28 mouse cellular contexts compared by ENCODE assay signal in genomic region chr9:61388214-61388613, GRCm38 (mm10). TPM values are rescaled to one million over a fixed set of nuclear protein-coding genes. Genes with fewer than 3 reads are reported as not detected.
A peak's percentile ranks its signal among the peaks of the same experiment; 100 is the strongest.
DNase-seq lines count a peak whose midpoint lies in the region; ATAC-seq and TF ChIP-seq lines count a peak whose summit lies in the region.
"Had no signal": no experiment of that assay in that cellular context is flagged by ENCODE, and none has a peak within 500 bp of the region (broad histone marks: within the 10 kb centered on the region; RNA-seq: fewer than 3 reads in every experiment).

No protein-coding gene starts in this region.

- WGBS in hindbrain, embryonic 12.5 days = 56% methylated on average over 12 of the region's 12 CpGs
- WGBS in hindbrain, postnatal 0 days = 59% methylated on average over 12 of the region's 12 CpGs
- WGBS in kidney, postnatal 0 days = 53% methylated on average over 12 of the region's 12 CpGs
- WGBS in midbrain, embryonic 13.5 days = 38% methylated on average over 12 of the region's 12 CpGs
- WGBS in midbrain, embryonic 16.5 days = 45% methylated on average over 12 of the region's 12 CpGs

- H3K36me3 ChIP-seq in hindbrain, embryonic 12.5 days = peaks cover 26% of the 10 kb centered on the region
- peaks cover 2% of the 10 kb centered on the region; the same call in 1 of the 2 replicates for H3K36me3 ChIP-seq in hindbrain, postnatal 0 days (ENCODE audit: insufficient read depth, low read length)
- peaks cover 11% of the 10 kb centered on the region for H3K36me3 ChIP-seq in kidney, postnatal 0 days (ENCODE audit: insufficient read depth, low read length)
- peaks cover 31% of the 10 kb centered on the region for H3K36me3 ChIP-seq in midbrain, embryonic 13.5 days
- 0 out of 2 replicates have a peak, but pooled peaks cover under 1% of the 10 kb centered on the region for H3K36me3 ChIP-seq in midbrain, embryonic 16.5 days (ENCODE audit: control insufficient read depth, insufficient read depth, low read length)

- 0 out of 2 replicates have a peak overlapping the region, but pooled peaks have one; percentile 12 for H3K27ac ChIP-seq in hindbrain, embryonic 12.5 days
- no peak overlapping the region for H3K27ac ChIP-seq in hindbrain, postnatal 0 days
- no peak overlapping the region for H3K27ac ChIP-seq in kidney, postnatal 0 days
- H3K27ac ChIP-seq in midbrain, embryonic 13.5 days = no peak overlapping the region
- H3K27ac ChIP-seq in midbrain, embryonic 16.5 days (ENCODE audit: low read length) = no peak overlapping the region
- H3K27ac ChIP-seq: gastrocnemius, adult 2 months; intestine, embryonic 15.5 days; limb, embryonic 10.5 days; liver, embryonic 13.5 days; neural tube, embryonic 13.5 days had no signal

- H3K4me1 ChIP-seq in hindbrain, embryonic 12.5 days = peaks cover 100% of the 10 kb centered on the region
- H3K4me1 ChIP-seq in hindbrain, postnatal 0 days (ENCODE audit: insufficient read depth, low read length) = peaks cover 38% of the 10 kb centered on the region
- H3K4me1 ChIP-seq in kidney, postnatal 0 days (replicated peaks; ENCODE audit: insufficient read depth, low read length) = peaks cover 37% of the 10 kb centered on the region
- H3K4me1 ChIP-seq in midbrain, embryonic 13.5 days (replicated peaks) = peaks cover 99% of the 10 kb centered on the region
- peaks cover 62% of the 10 kb centered on the region for H3K4me1 ChIP-seq in midbrain, embryonic 16.5 days (ENCODE audit: control insufficient read depth, insufficient read depth, low read length)

- no peak overlapping the region for H3K4me2 ChIP-seq in hindbrain, embryonic 12.5 days (replicated peaks)
- H3K4me2 ChIP-seq in hindbrain, postnatal 0 days (ENCODE audit: low read depth, low read length) = no peak overlapping the region
- no peak overlapping the region for H3K4me2 ChIP-seq in kidney, postnatal 0 days (ENCODE audit: low read length)
- no peak overlapping the region for H3K4me2 ChIP-seq in midbrain, embryonic 13.5 days (replicated peaks)
- no peak overlapping the region for H3K4me2 ChIP-seq in midbrain, embryonic 16.5 days (ENCODE audit: low read length)
- H3K4me2 ChIP-seq: heart, embryonic 12.5 days; intestine, embryonic 15.5 days; limb, embryonic 15.5 days; neural tube, embryonic 13.5 days had no signal

- DNase-seq in hindbrain, postnatal 0 days (ENCODE audit: low spot score) = no peak
- DNase-seq in kidney, postnatal 0 days (ENCODE audit: low spot score) = no peak
- DNase-seq in kidney, adult 18-20 months = no peak
- DNase-seq in kidney, postnatal 36 days = peak; percentile 43 to 57
- DNase-seq: adrenal gland, postnatal 36 days; cerebellum, adult 2 months; cerebellum, postnatal 14 days; gastrocnemius, adult 2 months; gastrocnemius, postnatal 36 days; heart, adult 18-20 months; heart, postnatal 4 days; layer of hippocampus, postnatal 36 days; liver, embryonic 13.5 days; lung, adult 18-20 months; thymus, adult 2 months; thymus, postnatal 36 days had no signal

- H3K27me3 ChIP-seq in hindbrain, embryonic 12.5 days = peaks cover 8% of the 10 kb centered on the region
- no peaks in the 10 kb centered on the region for H3K27me3 ChIP-seq in hindbrain, postnatal 0 days (ENCODE audit: insufficient read depth, low read length)
- no peaks in the 10 kb centered on the region for H3K27me3 ChIP-seq in kidney, postnatal 0 days (ENCODE audit: insufficient read depth, low read length)
- 0 out of 2 replicates have a peak, but pooled peaks cover 1% of the 10 kb centered on the region for H3K27me3 ChIP-seq in midbrain, embryonic 13.5 days
- no peaks in the 10 kb centered on the region; the same call in 1 of the 2 replicates for H3K27me3 ChIP-seq in midbrain, embryonic 16.5 days (ENCODE audit: control insufficient read depth, insufficient read depth, low read depth, low read length)
- H3K27me3 ChIP-seq: intestine, embryonic 15.5 days; limb, embryonic 15.5 days had no signal

- H3K9me3 ChIP-seq in hindbrain, embryonic 12.5 days (replicated peaks) = no peaks in the 10 kb centered on the region
- no peaks in the 10 kb centered on the region for H3K9me3 ChIP-seq in hindbrain, postnatal 0 days (ENCODE audit: low read length)
- no peaks in the 10 kb centered on the region for H3K9me3 ChIP-seq in kidney, postnatal 0 days (replicated peaks; ENCODE audit: low read length)
- no peaks in the 10 kb centered on the region for H3K9me3 ChIP-seq in midbrain, embryonic 13.5 days
- H3K9me3 ChIP-seq in midbrain, embryonic 16.5 days (replicated peaks; ENCODE audit: control insufficient read depth, low read length, poor library complexity, severe bottlenecking) = no peaks in the 10 kb centered on the region
- H3K9me3 ChIP-seq: heart, embryonic 12.5 days; intestine, embryonic 15.5 days; limb, embryonic 10.5 days; limb, embryonic 15.5 days; liver, embryonic 13.5 days; neural tube, embryonic 13.5 days had no signal

- no peak overlapping the region for H3K9ac ChIP-seq in hindbrain, embryonic 12.5 days
- no peak overlapping the region for H3K9ac ChIP-seq in hindbrain, postnatal 0 days (replicated peaks; ENCODE audit: low read length)
- H3K9ac ChIP-seq in kidney, postnatal 0 days (ENCODE audit: low read depth, low read length) = no peak overlapping the region
- peak overlapping the region; percentile 25 for H3K9ac ChIP-seq in midbrain, embryonic 13.5 days (replicated peaks)
- H3K9ac ChIP-seq in midbrain, embryonic 16.5 days (ENCODE audit: low read depth, low read length) = no peak overlapping the region
- H3K9ac ChIP-seq: heart, embryonic 12.5 days; intestine, embryonic 15.5 days; limb, embryonic 15.5 days; liver, embryonic 13.5 days; neural tube, embryonic 13.5 days had no signal

- no peak for ATAC-seq in hindbrain, embryonic 12.5 days (ENCODE audit: low FRiP score)
- no peak for ATAC-seq in hindbrain, postnatal 0 days
- ATAC-seq in kidney, postnatal 0 days (replicated peaks; ENCODE audit: low FRiP score, low read depth) = peak; percentile 45; the same call in 1 of the 2 replicates
- ATAC-seq in midbrain, embryonic 13.5 days = no peak
- ATAC-seq in midbrain, embryonic 16.5 days = no peak
- ATAC-seq: CD4-positive, CD25-positive, alpha-beta regulatory T cell, adult 4 months; forebrain, embryonic 16.5 days; hindbrain, embryonic 16.5 days had no signal

- no peak for TF ChIP-seq CTCF in hindbrain, postnatal 0 days (IDR thresholded peaks at IDR 0.05; ENCODE audit: low read depth)
- no peak for TF ChIP-seq CTCF in kidney, postnatal 0 days (IDR thresholded peaks at IDR 0.05; ENCODE audit: low read depth)

- no peak overlapping the region for H3K4me3 ChIP-seq in hindbrain, embryonic 12.5 days
- H3K4me3 ChIP-seq in hindbrain, postnatal 0 days (ENCODE audit: low read length) = no peak overlapping the region
- H3K4me3 ChIP-seq in kidney, postnatal 0 days (replicated peaks; ENCODE audit: low read depth, low read length) = no peak overlapping the region
- no peak overlapping the region for H3K4me3 ChIP-seq in midbrain, embryonic 13.5 days (replicated peaks)
- H3K4me3 ChIP-seq in midbrain, embryonic 16.5 days (ENCODE audit: low read depth, low read length) = no peak overlapping the region
- H3K4me3 ChIP-seq: gastrocnemius, adult 2 months; heart, embryonic 12.5 days; intestine, embryonic 15.5 days; limb, embryonic 10.5 days; limb, embryonic 15.5 days; liver, embryonic 13.5 days; myocyte; neural tube, embryonic 13.5 days had no signal

RNA-seq across cellular contexts. Expression of gene Tle3, which starts 16.0 kb away (rescaled TPM):
- polyA plus RNA-seq in hindbrain, embryonic 12.5 days (2016; fragmentation: Nextera tagmentation; extraction: Ambion mirVana) = 56.3 and 59.9 TPM in 2 replicates
- 74.1 and 81.3 TPM in 2 replicates for total RNA-seq in hindbrain, postnatal 0 days (2014; rRNA removed)
- 15.5 and 17.7 TPM in 2 replicates for polyA plus RNA-seq in hindbrain, postnatal 0 days (2015; fragmentation: Nextera tagmentation; extraction: Ambion mirVana)
- polyA plus RNA-seq in kidney, postnatal 0 days (2015; fragmentation: Nextera tagmentation; extraction: Ambion mirVana) = 22.0 and 22.9 TPM in 2 replicates
- polyA plus RNA-seq in midbrain, embryonic 13.5 days (2015; fragmentation: Nextera tagmentation; extraction: Ambion mirVana) = 40.7 and 50.8 TPM in 2 replicates
- 27.4 and 29.7 TPM in 2 replicates for polyA plus RNA-seq in midbrain, embryonic 16.5 days (2015; fragmentation: Nextera tagmentation; extraction: Ambion mirVana)

Comparison
In these comparisons a context has a peak if more than half of its experiments do, and no peak if none do; other contexts are left out.
1. DNase-seq: peak in kidney, postnatal 36 days (2 of 2); none in hindbrain, postnatal 0 days (single experiment), kidney, postnatal 0 days (single experiment) and kidney, adult 18-20 months (single experiment).